Mouse (Mus musculus) liver, postnatal 0 days (tissue): Measurements from ENCODE around the gene Fbxo40. TPM values are rescaled to one million over a fixed set of nuclear protein-coding genes. Genes with fewer than 3 reads are reported as not detected.

Experiments
- ATAC-seq: fragments of 200-750 bp; cut with Nextera tagmentation; 2 replicates; pipeline ENCODE4 v1.8.0; 2017; ENCODE audit warnings: mild to moderate bottlenecking, moderate library complexity
- DNase-seq: peaks from one replicate; pipeline ENCODE4 v3.0.0-alpha.2; 2016
- H3K27ac ChIP-seq: fragments of 300-500 bp; sonication (generic); 2 replicates; pipeline ENCODE4 v1.5.1; 2014; ENCODE audit warnings: antibody characterized with exemption, moderate library complexity, mild to moderate bottlenecking, low read depth
- H3K27me3 ChIP-seq: fragments of 300-500 bp; sonication (generic); 2 replicates; pipeline ENCODE4 v1.6.1; 2014; ENCODE audit warnings: low read length, control low read depth, mixed read lengths; ENCODE audit not compliant: insufficient read depth
- H3K36me3 ChIP-seq: fragments of 300-500 bp; sonication (generic); replicated peaks from 2 replicates; pipeline ENCODE4 v1.6.1; 2014; ENCODE audit warnings: mild to moderate bottlenecking, control low read depth, low read length, moderate library complexity, mixed read lengths; ENCODE audit not compliant: insufficient read depth
- H3K4me1 ChIP-seq: fragments of 300-500 bp; sonication (generic); 2 replicates; pipeline ENCODE4 v1.6.1; 2014; ENCODE audit warnings: antibody characterized with exemption, mild to moderate bottlenecking, control low read depth; ENCODE audit not compliant: insufficient read depth
- H3K4me2 ChIP-seq: fragments of 300-500 bp; sonication (generic); 2 replicates; pipeline ENCODE4 v1.6.1; 2014; ENCODE audit warnings: low read depth, mild to moderate bottlenecking, low read length, moderate library complexity, mixed read lengths
- H3K4me3 ChIP-seq: fragments of 300-500 bp; sonication (generic); 2 replicates; pipeline ENCODE4 v1.5.1; 2014; ENCODE audit warnings: low read depth, low read length
- H3K9ac ChIP-seq: fragments of 300-500 bp; sonication (generic); replicated peaks from 2 replicates; pipeline ENCODE4 v1.6.1; 2014; ENCODE audit warnings: mild to moderate bottlenecking, moderate library complexity
- H3K9me3 ChIP-seq: fragments of 300-500 bp; sonication (generic); 2 replicates; pipeline ENCODE4 v1.6.1; 2016; ENCODE audit warnings: mild to moderate bottlenecking, control low read depth, low read length, mixed read lengths
- CTCF ChIP-seq: sonication (generic); IDR thresholded peaks from 2 replicates; pipeline ENCODE4 v1.5.1; 2016; ENCODE audit warnings: antibody characterized with exemption, low read depth
- EP300 ChIP-seq: IDR thresholded peaks from 2 replicates; pipeline ENCODE4 v1.6.1; 2016; ENCODE audit warnings: antibody characterized with exemption, low read depth, mild to moderate bottlenecking
- WGBS: fragments of 180-500 bp; shearing (Covaris S2); extraction: QIAGEN DNeasy Blood & Tissue Kit; methylation state at CpG from one replicate; pipeline ENCODE4 v1.1.7; 2014; ENCODE audit not compliant: insufficient replicate concordance; 5-methylcytosine and 5-hydroxymethylcytosine counted together
- polyA plus RNA-seq: library from polyadenylated mRNA; unstranded; fragments of >200 nt; fragmentation: Nextera tagmentation; extraction: Ambion mirVana; gene quantifications from 2 replicates; pipeline ENCODE4 v1.2.1, GENCODE M21; 2015

Fbxo40 gene
- polyA plus RNA-seq, 1 experiment from 2014 or later: not detected

DNA sequence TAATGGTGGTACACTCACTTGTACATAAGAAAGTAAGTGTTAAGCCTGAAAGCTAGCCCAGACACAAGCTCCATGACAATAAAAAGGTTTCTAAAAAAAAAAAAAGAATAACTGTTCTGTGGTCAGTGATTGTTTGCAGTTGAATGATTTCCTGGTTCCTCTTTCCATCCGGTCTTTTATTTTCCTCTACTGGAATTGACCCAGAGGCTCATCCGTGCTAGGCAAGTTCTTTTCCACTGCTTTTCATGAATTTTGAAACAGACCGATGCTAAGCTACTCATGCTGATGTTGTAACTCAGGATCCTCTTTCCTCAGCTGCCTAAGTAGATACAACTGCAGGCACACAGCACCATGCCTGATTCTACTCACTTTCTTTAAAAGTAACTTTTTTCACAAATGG, 69.9 kb downstream of the Fbxo40 start:
- no peaks in the 10 kb centered on the region for H3K4me1 ChIP-seq
- H3K4me2 ChIP-seq: no peak overlapping the region
- no peak for TF ChIP-seq CTCF
- no peak for TF ChIP-seq EP300
- DNase-seq (no peak), ATAC-seq (no peak)
- no peaks in the 10 kb centered on the region for H3K9me3 ChIP-seq
- no peaks in the 10 kb centered on the region for H3K27me3 ChIP-seq
- WGBS: 61% methylated on average over 3 of the region's 3 CpGs
- no peak overlapping the region for H3K4me3 ChIP-seq
- no peak overlapping the region for H3K27ac ChIP-seq
- H3K9ac ChIP-seq: no peak overlapping the region
- H3K36me3 ChIP-seq: peaks cover 48% of the 10 kb centered on the region

DNA sequence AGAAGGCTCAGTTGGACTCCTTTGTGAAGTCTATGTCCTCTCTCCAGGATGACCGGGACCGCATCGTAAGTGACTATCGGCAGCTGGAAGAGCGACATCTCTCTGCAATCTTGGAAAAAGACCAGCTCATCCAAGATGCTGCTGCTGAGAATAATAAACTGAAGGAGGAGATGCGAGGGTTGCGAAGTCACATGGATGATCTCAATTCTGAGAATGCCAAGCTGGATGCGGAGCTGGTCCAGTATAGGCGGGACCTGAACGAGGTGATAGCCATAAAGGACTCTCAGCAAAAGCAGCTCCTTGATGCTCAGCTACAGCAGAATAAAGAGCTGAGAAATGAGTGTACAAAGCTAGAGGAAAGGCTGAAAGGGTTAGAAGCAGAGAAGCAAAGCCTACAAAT, 71.8 kb downstream of the Fbxo40 start:
- H3K27ac ChIP-seq: no peak overlapping the region
- no peak overlapping the region for H3K4me3 ChIP-seq
- H3K9me3 ChIP-seq: no peaks in the 10 kb centered on the region
- TF ChIP-seq CTCF (no peak), EP300 (no peak)
- peaks cover 41% of the 10 kb centered on the region for H3K36me3 ChIP-seq
- no peak overlapping the region for H3K4me2 ChIP-seq
- 92% methylated on average over 10 of the region's 10 CpGs for WGBS
- no peaks in the 10 kb centered on the region for H3K4me1 ChIP-seq
- no peaks in the 10 kb centered on the region for H3K27me3 ChIP-seq
- ATAC-seq: no peak
- no peak overlapping the region for H3K9ac ChIP-seq
- no peak for DNase-seq

DNA sequence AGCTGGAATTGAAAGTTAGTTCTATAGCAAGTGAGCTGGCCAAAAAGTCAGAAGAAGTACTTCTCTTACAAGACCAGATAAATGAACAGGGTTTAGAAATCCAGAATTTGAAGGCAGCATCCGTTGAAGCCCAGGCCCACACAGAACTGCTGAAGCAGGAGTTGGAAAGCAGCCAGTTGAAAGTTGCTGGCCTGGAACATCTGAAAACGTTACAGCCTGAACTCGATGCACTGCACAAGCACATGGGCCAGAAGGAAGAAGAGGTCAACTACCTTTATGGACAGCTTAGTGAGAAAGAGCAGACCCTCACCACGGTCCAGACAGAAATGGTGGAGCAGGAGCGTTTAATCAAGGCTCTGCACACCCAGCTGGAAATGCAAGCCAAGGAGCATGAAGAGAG, 76.1 kb downstream of the Fbxo40 start:
- H3K4me3 ChIP-seq: no peak overlapping the region
- H3K9me3 ChIP-seq: no peaks in the 10 kb centered on the region
- ATAC-seq (no peak), DNase-seq (no peak)
- H3K27ac ChIP-seq: no peak overlapping the region
- 76% methylated on average over 5 of the region's 5 CpGs for WGBS
- H3K36me3 ChIP-seq: peaks cover 50% of the 10 kb centered on the region
- no peak overlapping the region for H3K9ac ChIP-seq
- no peaks in the 10 kb centered on the region for H3K27me3 ChIP-seq
- no peaks in the 10 kb centered on the region for H3K4me1 ChIP-seq
- no peak overlapping the region for H3K4me2 ChIP-seq
- TF ChIP-seq CTCF: no peak
- TF ChIP-seq EP300: no peak

Other genes with a start within 250 kb of the Fbxo40 start
- gene Slc15a2, start 205.5 kb downstream of the Fbxo40 start, polyA plus RNA-seq: 0.20 and 1.8 TPM in 2 replicates
- gene Iqcb1, start 162.1 kb downstream of the Fbxo40 start, polyA plus RNA-seq: 6.8 and 7.8 TPM in 2 replicates
- 0.70 and 1.3 TPM in 2 replicates for gene Eaf2, start 115.5 kb downstream of the Fbxo40 start, polyA plus RNA-seq
- 38.7 and 42.2 TPM in 2 replicates for gene Golgb1, start 115.3 kb downstream of the Fbxo40 start, polyA plus RNA-seq
- gene Hcls1, start 55.5 kb downstream of the Fbxo40 start, polyA plus RNA-seq: 17.7 and 18.4 TPM in 2 replicates
- 2.3 and 2.7 TPM in 2 replicates for gene Polq, start 21.3 kb upstream of the Fbxo40 start, polyA plus RNA-seq